Mouse (Mus musculus) liver, embryonic 14.5 days (tissue): Measurements from ENCODE around the gene Cd82.
A peak's percentile ranks its signal among the peaks of the same experiment; 100 is the strongest.

ENCODE experiments used
- CTCF ChIP-seq: IDR thresholded peaks from 2 replicates; pipeline ENCODE4 v1.5.1; 2016; ENCODE audit warnings: antibody characterized with exemption, low read depth, control low read depth
- EP300 ChIP-seq: IDR thresholded peaks from 2 replicates; pipeline ENCODE4 v1.6.1; 2016; ENCODE audit warnings: antibody characterized with exemption, low read depth

GRCm38 (mm10) chr2:93461869-93462714 lies 848 bp downstream of the Cd82 start:
- TF ChIP-seq CTCF: peak; percentile 10; the same call in 1 of the 2 replicates
- no peak for TF ChIP-seq EP300
